Mouse (Mus musculus) embryo, embryonic 9.5 days (tissue): Measurements from ENCODE around the gene Slc36a1.

Source experiments
- DNase-seq: peaks from one replicate; pipeline ENCODE4 v3.0.0-alpha.2; 2017; ENCODE audit errors: extremely low spot score

The Slc36a1 gene

DNA sequence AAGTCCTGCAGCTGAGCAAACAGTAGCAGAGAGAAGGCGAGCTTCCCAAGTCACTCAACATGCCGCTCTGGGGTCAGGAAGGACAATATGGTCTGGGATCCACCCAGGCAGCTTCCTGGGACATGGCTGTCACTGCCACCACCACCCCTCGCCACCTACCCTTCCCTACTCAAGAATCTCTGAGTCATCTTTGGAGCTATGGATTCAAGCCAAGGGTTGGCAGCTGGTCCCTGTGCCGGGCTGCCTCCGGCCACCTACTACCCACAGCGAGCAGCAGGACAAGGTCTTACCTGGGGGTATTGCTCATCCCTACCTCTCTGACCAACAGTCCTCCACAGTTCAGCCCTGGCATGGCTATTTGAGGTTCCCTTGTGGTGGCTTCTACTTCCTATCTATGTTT lies 70.6 kb downstream of the Slc36a1 start:
- no peak for DNase-seq
